Mouse (Mus musculus) layer of hippocampus, postnatal 25 days (tissue): ENCODE measurements around the gene Mpdu1. TPM values are rescaled to one million over a fixed set of nuclear protein-coding genes. Genes with fewer than 3 reads are reported as not detected.
A peak's percentile ranks its signal among the peaks of the same experiment; 100 is the strongest.
"Not testable (repeated sequence)": the region's sequence is repeated elsewhere in the genome, so short reads cannot be mapped to it uniquely, and the experiment has no call there.

Experiments
- DNase-seq, 2 experiments: peaks; one replicate each; pipeline ENCODE4 v3.0.0; 2022; ENCODE audit warnings: mixed read lengths in 2 of 2, low spot score in 1 of 2; ENCODE audit errors: extremely low spot score in 1 of 2
- total RNA-seq, 2 experiments: library from RNA; stranded (reverse); gene quantifications; 2 replicates each; pipeline ENCODE4 v1.2.3; 2021

The Mpdu1 gene
- 10 to 100 TPM; 61.1 to 63.9 TPM for total RNA-seq

- DNase-seq: peak; percentile 82 to 88
These were observed at the start of gene Mpdu1 for GRCm38 (mm10) chr11:69662213-69662966. Gene Mpdu1 (minus strand): TSS chr11:69662642.

- DNase-seq: no peak
These were observed 48.6 kb upstream of the Mpdu1 start for GRCm38 (mm10) chr11:69711082-69711481.

GRCm38 (mm10) chr11:69710470-69710869, 48.0 kb upstream of the Mpdu1 start:
- no peak for DNase-seq

- no peak for DNase-seq
These were observed 47.4 kb upstream of the Mpdu1 start for GRCm38 (mm10) chr11:69709554-69710446.

GRCm38 (mm10) chr11:69708614-69709265, 46.3 kb upstream of the Mpdu1 start:
- no peak for DNase-seq

GRCm38 (mm10) chr11:69707873-69708381, 45.5 kb upstream of the Mpdu1 start:
- DNase-seq: no peak

GRCm38 (mm10) chr11:69707480-69707847, 45.0 kb upstream of the Mpdu1 start:
- DNase-seq: no peak

- DNase-seq: no peak
These were observed 44.5 kb upstream of the Mpdu1 start for GRCm38 (mm10) chr11:69706775-69707479.

- no peak for DNase-seq
These were observed 42.2 kb upstream of the Mpdu1 start for GRCm38 (mm10) chr11:69704613-69705010.

GRCm38 (mm10) chr11:69703814-69704612, 41.6 kb upstream of the Mpdu1 start:
- DNase-seq: no peak

- not testable (repeated sequence) for DNase-seq
These were observed 40.9 kb upstream of the Mpdu1 start for GRCm38 (mm10) chr11:69703381-69703780.

GRCm38 (mm10) chr11:69702886-69703285, 40.4 kb upstream of the Mpdu1 start:
- not testable (repeated sequence) for DNase-seq

- DNase-seq: no peak
These were observed 37.2 kb upstream of the Mpdu1 start for GRCm38 (mm10) chr11:69699595-69699994.

GRCm38 (mm10) chr11:69698574-69698973, 36.1 kb upstream of the Mpdu1 start:
- no peak for DNase-seq

GRCm38 (mm10) chr11:69697396-69697795, 35.0 kb upstream of the Mpdu1 start:
- no peak for DNase-seq

- peak in 1 of 2 experiments; percentile 31 for DNase-seq
These were observed 33.1 kb upstream of the Mpdu1 start, which contains the start of the genes Tnfsf12 and Tnfsfm13 for GRCm38 (mm10) chr11:69695361-69696181. Gene Tnfsf12 (minus strand): TSS chr11:69695849. Gene Tnfsfm13 (minus strand): TSS chr11:69696098.

- DNase-seq: no peak
These were observed 32.6 kb upstream of the Mpdu1 start for GRCm38 (mm10) chr11:69695046-69695360.

- DNase-seq: no peak
These were observed 31.1 kb upstream of the Mpdu1 start for GRCm38 (mm10) chr11:69693421-69693965.
